Mouse (Mus musculus) embryonic facial prominence, embryonic 12.5 days (tissue): ENCODE measurements around the gene Alg13. TPM values are rescaled to one million over a fixed set of nuclear protein-coding genes. Genes with fewer than 3 reads are reported as not detected.

Experiments used
- ATAC-seq: fragments of 200-750 bp; cut with Nextera tagmentation; 2 replicates; pipeline ENCODE4 v1.8.0; 2017; ENCODE audit not compliant: insufficient number of reproducible peaks, insufficient read depth, low FRiP score, low TSS enrichment
- H3K27ac ChIP-seq: fragments of 300-500 bp; sonication (generic); 2 replicates; pipeline ENCODE4 v1.5.1; 2016; ENCODE audit warnings: mild to moderate bottlenecking
- H3K27me3 ChIP-seq: fragments of 300-500 bp; sonication (generic); 2 replicates; pipeline ENCODE4 v1.6.1; 2016; ENCODE audit warnings: mild to moderate bottlenecking, moderate library complexity
- H3K36me3 ChIP-seq: fragments of 300-500 bp; sonication (generic); 2 replicates; pipeline ENCODE4 v1.6.1; 2016; ENCODE audit warnings: mild to moderate bottlenecking
- H3K4me1 ChIP-seq: fragments of 300-500 bp; sonication (generic); 2 replicates; pipeline ENCODE4 v1.6.1; 2016
- H3K4me2 ChIP-seq: fragments of 300-500 bp; sonication (generic); replicated peaks from 2 replicates; pipeline ENCODE4 v1.6.1; 2016; ENCODE audit warnings: mild to moderate bottlenecking, moderate library complexity
- H3K4me3 ChIP-seq: fragments of 300-500 bp; sonication (generic); 2 replicates; pipeline ENCODE4 v1.5.1; 2016; ENCODE audit warnings: mild to moderate bottlenecking
- H3K9ac ChIP-seq: fragments of 300-500 bp; sonication (generic); 2 replicates; pipeline ENCODE4 v1.6.1; 2016; ENCODE audit warnings: mild to moderate bottlenecking, moderate library complexity
- H3K9me3 ChIP-seq: fragments of 300-500 bp; sonication (generic); 2 replicates; pipeline ENCODE4 v1.6.1; 2016; ENCODE audit warnings: mild to moderate bottlenecking, moderate library complexity
- WGBS: fragments of 180-500 bp; shearing (Covaris S2); methylation state at CpG from one replicate; pipeline ENCODE4 v1.1.7; 2016; 5-methylcytosine and 5-hydroxymethylcytosine counted together
- polyA plus RNA-seq: library from polyadenylated mRNA; unstranded; fragments of >200 nt; fragmentation: Nextera tagmentation; extraction: Ambion mirVana; gene quantifications from 2 replicates; pipeline ENCODE4 v1.2.1, GENCODE M21; 2016

The Alg13 gene
- polyA plus RNA-seq: 23.4 and 25.5 TPM in 2 replicates

DNA sequence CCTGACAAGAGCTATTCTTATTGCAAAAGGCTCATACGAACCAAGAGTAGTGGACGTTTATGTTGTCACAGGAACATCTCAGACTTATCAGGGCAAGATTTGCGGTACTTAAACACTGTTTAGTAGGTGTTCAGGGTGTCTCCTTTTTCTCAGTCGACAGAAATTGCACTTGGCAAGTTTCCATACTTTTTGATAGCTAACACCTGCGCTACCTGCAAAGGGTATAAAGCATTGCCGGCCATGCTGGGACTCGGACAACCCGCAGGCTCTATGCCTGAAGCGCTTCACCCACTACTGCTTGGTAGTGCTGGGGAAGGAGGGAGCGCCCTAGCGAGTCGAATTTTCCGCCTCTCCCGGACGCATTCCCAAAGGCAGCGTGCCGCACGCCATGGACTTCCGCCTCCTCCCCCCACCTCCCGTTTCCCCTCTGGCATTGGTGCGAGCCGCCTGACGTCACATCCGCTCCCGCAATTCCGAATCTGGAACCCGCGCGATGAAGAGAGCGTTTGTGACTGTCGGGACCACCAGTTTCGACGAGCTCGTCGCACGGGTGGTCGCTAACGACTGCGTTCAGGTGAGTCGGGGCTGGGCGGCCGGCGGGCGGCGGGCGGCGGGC, at the start of gene Alg13:
Alg13 (plus strand) TSS at position 257 of the 616 bp plus-strand sequence.
- H3K4me2 ChIP-seq: peak within 1 kb of the TSS; percentile 76
- H3K9ac ChIP-seq: peak within 1 kb of the TSS; percentile 64
- 22% methylated on average over 39 of the region's 47 CpGs for WGBS
- H3K27me3 ChIP-seq: no peaks in the 10 kb centered on the region
- peak; percentile 74 for ATAC-seq
- H3K27ac ChIP-seq: peak within 1 kb of the TSS; percentile 69; the same call in 1 of the 2 replicates
- H3K9me3 ChIP-seq: no peaks in the 10 kb centered on the region
- no peaks in the 10 kb centered on the region for H3K4me1 ChIP-seq
- H3K36me3 ChIP-seq: no peaks in the 10 kb centered on the region
- H3K4me3 ChIP-seq: peak within 1 kb of the TSS; percentile 59

DNA sequence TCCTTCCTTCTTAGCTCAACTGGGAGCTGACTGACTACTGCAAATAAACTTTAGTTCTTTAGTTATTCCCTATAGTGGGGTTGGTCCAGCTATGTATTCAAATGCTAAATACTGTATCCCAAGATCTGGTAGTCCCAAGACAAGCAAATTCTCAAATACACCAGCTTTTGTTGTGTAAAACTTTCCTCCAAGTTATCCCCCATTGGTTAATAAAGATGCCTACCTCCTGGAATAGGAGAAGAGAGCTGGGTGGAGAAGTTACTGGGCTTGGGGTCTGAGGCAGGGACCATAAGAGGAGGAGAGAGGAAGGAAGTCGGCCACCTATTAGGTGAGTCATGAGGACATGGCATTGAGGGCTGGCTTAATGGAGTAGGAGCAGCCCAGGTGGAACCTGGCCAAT, 49.0 kb upstream of the Alg13 start:
- no peak overlapping the region for H3K4me3 ChIP-seq
- no peak overlapping the region for H3K4me2 ChIP-seq
- no peak overlapping the region for H3K27ac ChIP-seq
- no peaks in the 10 kb centered on the region for H3K4me1 ChIP-seq
- H3K36me3 ChIP-seq: no peaks in the 10 kb centered on the region
- H3K9me3 ChIP-seq: no peaks in the 10 kb centered on the region
- no peak overlapping the region for H3K9ac ChIP-seq
- ATAC-seq: no peak
- 65% methylated on average over 1 of the region's 1 CpGs for WGBS
- H3K27me3 ChIP-seq: no peaks in the 10 kb centered on the region

DNA sequence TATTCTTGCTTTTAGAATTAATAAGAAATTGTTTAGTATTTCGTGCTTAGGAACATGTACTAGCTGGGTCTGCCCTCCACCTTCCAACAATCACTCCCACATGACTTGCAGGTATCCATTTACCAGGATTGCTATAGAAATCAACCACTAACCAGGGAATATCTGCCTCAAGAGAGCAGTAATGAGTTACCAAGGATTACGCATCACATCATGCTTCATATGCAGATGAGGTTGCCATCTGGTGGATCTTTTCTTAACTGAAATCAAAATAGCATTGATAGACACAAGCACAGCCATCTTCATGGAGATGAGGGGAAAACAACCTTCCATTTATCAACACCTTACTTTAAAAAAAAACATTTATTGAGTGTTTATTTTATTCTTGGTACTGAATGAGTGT, 16.1 kb upstream of the Alg13 start:
- no peak for ATAC-seq
- H3K9me3 ChIP-seq: no peaks in the 10 kb centered on the region
- WGBS: 64% methylated on average over 2 of the region's 2 CpGs
- H3K27me3 ChIP-seq: no peaks in the 10 kb centered on the region
- H3K4me1 ChIP-seq: no peaks in the 10 kb centered on the region
- no peak overlapping the region for H3K27ac ChIP-seq
- H3K36me3 ChIP-seq: no peaks in the 10 kb centered on the region
- no peak overlapping the region for H3K4me3 ChIP-seq
- H3K4me2 ChIP-seq: no peak overlapping the region
- H3K9ac ChIP-seq: no peak overlapping the region

DNA sequence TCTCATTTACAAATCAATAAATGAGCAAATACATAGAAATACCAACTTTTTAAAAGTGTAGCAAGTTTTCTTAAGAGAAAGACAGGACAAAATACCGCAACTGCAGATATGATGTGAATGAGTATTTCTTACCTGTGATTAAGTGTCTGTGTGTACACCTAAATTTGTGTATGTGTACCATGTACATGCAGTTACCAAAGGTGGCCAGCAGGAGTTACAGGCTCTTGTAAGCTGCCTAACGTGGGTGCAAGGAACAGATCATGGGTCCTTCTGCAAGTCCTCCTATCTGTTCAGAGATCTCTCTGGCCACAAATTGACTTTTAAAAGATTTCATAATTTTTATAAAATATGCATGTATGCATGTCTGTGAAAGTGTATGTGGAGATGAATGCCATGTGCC, 11.9 kb upstream of the Alg13 start:
- WGBS: 94% methylated on average over 2 of the region's 2 CpGs
- no peak overlapping the region for H3K4me2 ChIP-seq
- no peaks in the 10 kb centered on the region for H3K4me1 ChIP-seq
- H3K4me3 ChIP-seq: no peak overlapping the region
- no peaks in the 10 kb centered on the region for H3K9me3 ChIP-seq
- no peak overlapping the region for H3K9ac ChIP-seq
- no peak overlapping the region for H3K27ac ChIP-seq
- no peaks in the 10 kb centered on the region for H3K36me3 ChIP-seq
- no peaks in the 10 kb centered on the region for H3K27me3 ChIP-seq
- no peak for ATAC-seq

DNA sequence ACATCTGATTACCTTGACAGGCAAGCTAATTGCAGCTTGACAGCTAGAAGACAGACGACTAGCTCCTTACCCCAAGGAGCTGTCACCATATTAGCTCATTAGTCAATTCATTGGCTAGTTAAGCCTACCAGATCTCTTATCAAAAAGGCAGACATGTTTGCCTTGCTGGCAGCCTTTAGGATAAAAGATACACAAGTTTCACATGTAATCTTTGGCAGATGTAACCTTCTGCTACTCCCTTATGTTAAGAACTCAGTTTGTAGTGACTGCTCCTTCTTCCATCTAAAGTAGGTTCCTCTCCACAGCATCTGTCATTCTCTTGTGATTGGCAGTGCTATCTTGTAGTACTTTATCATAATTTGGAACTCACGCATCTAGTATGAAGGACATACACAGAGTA, 3.6 kb upstream of the Alg13 start:
- H3K4me3 ChIP-seq: no peak overlapping the region
- no peak overlapping the region for H3K27ac ChIP-seq
- H3K9me3 ChIP-seq: no peaks in the 10 kb centered on the region
- H3K4me1 ChIP-seq: no peaks in the 10 kb centered on the region
- no peaks in the 10 kb centered on the region for H3K27me3 ChIP-seq
- no peaks in the 10 kb centered on the region for H3K36me3 ChIP-seq
- ATAC-seq: no peak
- WGBS: 54% methylated on average over 2 of the region's 2 CpGs
- no peak overlapping the region for H3K9ac ChIP-seq
- H3K4me2 ChIP-seq: no peak overlapping the region

DNA sequence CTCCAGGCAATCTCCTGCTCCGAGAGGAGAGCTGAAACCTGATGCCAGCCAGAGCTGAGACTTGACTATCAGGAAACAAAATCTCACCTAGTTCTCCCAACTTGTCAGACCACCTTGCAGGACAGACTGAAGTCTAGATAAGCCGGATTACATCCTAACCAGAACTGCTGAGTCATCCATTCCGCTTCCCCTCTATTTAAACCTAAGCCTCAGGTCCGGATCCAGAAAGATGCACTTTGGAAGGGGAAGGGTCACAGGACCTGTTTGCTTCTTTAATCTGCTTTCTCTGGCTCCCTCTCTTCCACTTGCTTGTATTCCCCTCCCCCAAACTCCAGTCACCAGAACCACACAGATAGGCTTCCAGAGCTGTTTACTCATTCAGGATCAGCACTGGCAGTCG, 2.6 kb upstream of the Alg13 start:
- no peak for ATAC-seq
- H3K4me3 ChIP-seq: no peak overlapping the region
- H3K9ac ChIP-seq: no peak overlapping the region
- 20% methylated on average over 5 of the region's 5 CpGs for WGBS
- H3K4me2 ChIP-seq: no peak overlapping the region
- H3K27ac ChIP-seq: no peak overlapping the region
- H3K9me3 ChIP-seq: no peaks in the 10 kb centered on the region
- H3K4me1 ChIP-seq: no peaks in the 10 kb centered on the region
- no peaks in the 10 kb centered on the region for H3K36me3 ChIP-seq
- H3K27me3 ChIP-seq: no peaks in the 10 kb centered on the region

DNA sequence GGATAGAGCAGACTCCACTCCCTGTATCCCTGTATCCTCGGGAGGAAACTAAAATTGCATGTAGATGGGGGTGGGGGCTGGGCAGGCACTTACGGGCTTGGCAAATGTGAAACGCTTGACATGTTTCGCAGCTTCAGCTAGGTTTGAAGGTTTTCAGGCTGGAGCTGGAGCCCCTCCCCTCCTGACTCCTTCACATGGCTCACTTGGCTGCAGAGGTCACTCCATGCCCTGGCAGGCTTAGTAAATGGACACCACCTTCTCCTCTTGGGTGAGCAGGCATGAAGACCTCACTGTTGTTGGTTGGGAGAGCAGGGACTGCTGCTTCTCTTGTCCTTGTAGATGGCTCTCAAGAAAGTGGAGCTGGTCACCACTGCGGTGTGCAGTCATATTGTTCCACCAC, 1.6 kb upstream of the Alg13 start:
- no peak for ATAC-seq
- H3K9ac ChIP-seq: no peak overlapping the region
- H3K27me3 ChIP-seq: no peaks in the 10 kb centered on the region
- no peak overlapping the region for H3K4me3 ChIP-seq
- no peak overlapping the region for H3K27ac ChIP-seq
- H3K4me1 ChIP-seq: no peaks in the 10 kb centered on the region
- H3K4me2 ChIP-seq: no peak overlapping the region
- no peaks in the 10 kb centered on the region for H3K9me3 ChIP-seq
- no peaks in the 10 kb centered on the region for H3K36me3 ChIP-seq
- 48% methylated on average over 5 of the region's 5 CpGs for WGBS

DNA sequence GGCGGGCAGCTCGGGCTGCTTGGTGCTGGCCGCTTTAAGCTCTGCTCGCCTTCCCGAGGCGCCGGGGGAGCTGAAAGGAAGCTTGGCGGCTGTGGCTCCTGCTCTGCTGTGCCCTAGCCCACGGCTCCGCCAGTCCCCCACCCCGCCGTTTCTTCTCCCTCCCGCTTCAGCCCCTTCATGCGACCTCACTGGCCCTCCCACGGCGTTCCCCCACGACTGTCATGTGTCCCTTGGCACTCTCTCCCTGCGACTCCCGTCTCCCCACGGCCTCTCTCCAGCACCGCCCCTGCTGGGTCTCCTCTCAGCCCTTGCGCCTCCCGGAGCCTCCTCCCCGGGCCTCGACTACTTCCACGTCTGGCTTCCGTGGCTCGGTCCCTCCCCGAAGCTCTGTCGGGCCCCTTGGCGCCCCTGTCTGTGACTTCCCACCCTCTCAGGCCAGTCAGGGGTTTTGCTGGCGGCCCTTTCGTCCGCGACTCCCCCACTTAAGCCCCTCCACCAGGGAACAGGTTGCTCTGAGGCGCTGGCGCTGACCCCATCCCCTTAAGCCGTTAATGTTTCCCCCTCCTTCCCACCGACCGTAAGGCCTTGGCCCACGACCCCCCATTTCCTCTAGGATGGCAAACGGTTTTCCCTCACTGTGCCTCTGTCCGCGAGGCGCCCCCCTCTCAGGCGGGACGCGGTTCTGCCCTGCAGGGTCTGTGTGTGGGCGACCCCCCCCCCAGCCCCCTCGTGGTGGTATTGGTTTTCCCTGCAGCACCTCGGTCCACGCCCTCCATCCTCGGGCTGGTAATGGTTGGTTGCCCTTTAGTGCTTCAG, 768 bp downstream of the Alg13 start:
- 23% methylated on average over 47 of the region's 53 CpGs for WGBS
- no peaks in the 10 kb centered on the region for H3K36me3 ChIP-seq
- no peaks in the 10 kb centered on the region for H3K27me3 ChIP-seq
- peak overlapping the region; percentile 59 for H3K4me3 ChIP-seq
- H3K4me2 ChIP-seq: peak overlapping the region; percentile 76
- peak; percentile 80; the same call in 1 of the 2 replicates for ATAC-seq
- no peaks in the 10 kb centered on the region for H3K9me3 ChIP-seq
- H3K27ac ChIP-seq: peak overlapping the region; percentile 69; the same call in 1 of the 2 replicates
- H3K4me1 ChIP-seq: no peaks in the 10 kb centered on the region
- peak overlapping the region; percentile 64 for H3K9ac ChIP-seq

DNA sequence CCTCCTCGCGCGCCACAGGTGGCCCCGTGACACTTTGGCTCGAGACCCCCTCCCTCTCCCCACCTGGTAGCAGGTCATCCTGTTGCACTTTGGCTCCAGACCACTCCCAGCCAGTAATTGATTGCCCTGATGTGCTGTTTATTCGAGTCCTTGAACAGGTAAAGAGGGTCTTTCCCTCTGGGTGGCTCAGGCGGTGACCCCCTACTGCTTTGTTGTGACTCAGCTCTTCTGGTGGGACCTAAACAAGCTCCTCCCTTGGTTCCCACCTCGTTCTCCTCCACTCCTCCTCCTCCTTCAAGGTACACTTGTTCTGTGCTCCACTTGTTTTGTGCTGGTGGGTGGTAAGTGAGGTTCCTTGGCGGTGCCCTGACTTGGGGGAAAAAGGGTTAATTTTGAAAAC, 1.8 kb downstream of the Alg13 start:
- Histone ChIP-seq H3K4me1 (no peaks in the 10 kb centered on the region), H3K27ac (no peak overlapping the region), H3K36me3 (no peaks in the 10 kb centered on the region), H3K9ac (no peak overlapping the region), H3K4me3 (peak overlapping the region; percentile 59), H3K4me2 (peak overlapping the region; percentile 76), H3K9me3 (no peaks in the 10 kb centered on the region), H3K27me3 (no peaks in the 10 kb centered on the region)
- 36% methylated on average over 9 of the region's 9 CpGs for WGBS
- ATAC-seq: no peak

DNA sequence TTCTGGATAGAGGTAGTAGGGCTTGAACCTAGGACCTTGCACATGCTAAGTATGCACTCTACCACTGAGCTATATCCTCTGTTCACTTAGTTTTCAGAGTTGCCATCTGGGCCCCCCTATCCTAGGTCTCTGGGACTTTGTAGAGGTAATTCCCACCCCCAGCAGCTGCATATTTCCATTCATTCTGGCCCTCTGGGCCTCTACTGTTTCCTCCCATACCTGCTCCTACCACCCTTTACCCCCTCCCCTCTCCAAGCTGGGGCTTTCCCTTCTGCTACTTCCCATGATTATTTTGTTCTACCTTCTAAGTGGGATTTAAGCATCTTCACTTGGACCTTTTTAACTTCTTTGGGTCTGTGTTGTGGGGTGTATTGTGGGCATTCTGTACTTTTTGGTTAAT, 7.8 kb downstream of the Alg13 start:
- H3K27ac ChIP-seq: no peak overlapping the region
- H3K36me3 ChIP-seq: no peaks in the 10 kb centered on the region
- no peak overlapping the region for H3K4me2 ChIP-seq
- no peaks in the 10 kb centered on the region for H3K4me1 ChIP-seq
- no peak for ATAC-seq
- H3K27me3 ChIP-seq: no peaks in the 10 kb centered on the region
- no peak overlapping the region for H3K9ac ChIP-seq
- no peaks in the 10 kb centered on the region for H3K9me3 ChIP-seq
- no peak overlapping the region for H3K4me3 ChIP-seq

DNA sequence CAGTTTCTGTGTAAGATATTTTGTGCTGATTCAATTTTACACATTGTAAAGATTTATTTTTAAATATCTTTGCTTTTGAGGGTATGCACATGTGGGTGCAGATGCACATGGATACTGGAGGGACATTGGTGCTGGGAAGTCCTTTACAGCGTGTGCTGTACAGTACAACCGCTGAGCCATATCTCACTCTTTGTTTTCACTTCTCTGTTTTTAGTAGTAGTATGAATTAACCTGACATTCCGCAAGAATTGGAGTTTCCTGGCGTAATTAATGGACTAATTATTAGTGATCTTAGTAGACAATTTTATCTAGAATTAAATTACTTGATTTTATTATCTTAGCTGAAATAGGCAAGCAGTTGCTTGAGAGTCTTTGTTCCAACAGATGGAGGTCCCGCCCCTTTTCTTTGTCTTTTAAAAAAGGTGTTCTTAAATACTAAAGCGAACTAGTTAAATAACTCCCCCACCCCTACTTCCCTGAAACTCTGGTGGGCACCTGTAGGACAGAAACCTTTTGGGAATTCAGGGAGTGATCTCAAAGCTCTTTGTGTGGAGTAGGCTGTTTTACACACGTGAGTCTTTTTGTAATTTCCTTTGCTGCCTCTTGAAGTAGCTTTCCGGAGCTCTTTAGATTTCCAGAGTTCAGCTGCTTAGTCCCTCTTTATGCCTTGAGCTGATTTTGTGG, 17.9 kb downstream of the Alg13 start:
- Histone ChIP-seq H3K4me1 (no peaks in the 10 kb centered on the region), H3K27ac (no peak overlapping the region), H3K9ac (no peak overlapping the region), H3K27me3 (no peaks in the 10 kb centered on the region), H3K9me3 (no peaks in the 10 kb centered on the region), H3K4me2 (no peak overlapping the region), H3K36me3 (no peaks in the 10 kb centered on the region), H3K4me3 (no peak overlapping the region)
- ATAC-seq: no peak
- WGBS: 49% methylated on average over 8 of the region's 8 CpGs

DNA sequence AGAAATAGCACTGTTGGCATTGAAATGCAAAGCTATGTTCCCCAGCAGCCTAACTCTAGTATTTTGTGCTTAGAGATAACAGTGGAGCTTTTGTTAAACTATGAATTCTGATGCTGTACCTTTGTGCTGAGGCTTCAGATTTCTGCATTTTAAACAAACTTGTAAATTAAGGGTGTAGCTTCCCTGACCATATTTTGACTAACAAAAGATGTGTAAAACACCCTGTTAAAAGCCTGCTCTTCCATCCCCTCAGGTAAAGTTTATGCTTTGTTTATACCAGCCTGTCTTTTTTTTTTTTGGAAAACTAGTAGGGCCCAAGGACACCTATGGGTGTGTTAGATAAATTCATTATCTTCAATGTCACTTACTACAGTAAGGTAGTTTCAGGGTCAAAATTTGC, 20.3 kb downstream of the Alg13 start:
- Histone ChIP-seq H3K9ac (no peak overlapping the region), H3K4me1 (no peaks in the 10 kb centered on the region), H3K4me3 (no peak overlapping the region), H3K36me3 (no peaks in the 10 kb centered on the region), H3K27me3 (no peaks in the 10 kb centered on the region), H3K4me2 (no peak overlapping the region), H3K9me3 (no peaks in the 10 kb centered on the region), H3K27ac (no peak overlapping the region)
- no peak for ATAC-seq
